Mouse (Mus musculus): ENCODE measurements at regions not wholly inside any gene's neighbourhood (a gene's known extent, or its start where the extent isn't known, plus 50 kb on each side); places are given as distances from the start of the nearest gene placed in this dataset.

DNA sequence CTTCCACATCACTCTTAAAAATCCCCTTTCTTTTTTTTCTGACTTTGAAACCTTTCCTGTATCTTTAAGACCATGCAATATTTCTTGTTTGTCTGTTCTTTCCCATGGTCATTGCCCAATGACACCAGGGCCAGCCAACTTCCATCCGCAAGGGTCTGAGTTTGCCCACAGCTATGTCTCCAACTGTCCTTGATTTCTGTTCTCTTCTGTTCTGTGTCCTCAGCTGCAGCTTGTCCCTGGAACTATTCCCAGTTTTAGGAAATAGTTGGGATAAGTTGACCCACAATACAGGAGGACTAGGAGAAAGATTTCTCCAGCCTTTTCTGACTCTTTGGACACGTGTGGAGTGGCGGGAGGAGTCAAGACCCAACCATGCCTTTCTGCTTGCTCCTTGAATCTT is 57.1 kb upstream of the Mocs2 start:
- TF ChIP-seq POLR2AphosphoS5 (IDR thresholded peaks at IDR 0.05; ENCODE audit: borderline replicate concordance, low read depth, low read length) (no peak), MEF2A (IDR thresholded peaks at IDR 0.05; ENCODE audit: extremely low read depth, insufficient replicate concordance, low read depth, low read length, poor library complexity, severe bottlenecking) (no peak), NELFE (IDR thresholded peaks at IDR 0.05; ENCODE audit: low read depth, low read length) (no peak), ZKSCAN1 (IDR thresholded peaks at IDR 0.05; ENCODE audit: low read depth, low read length) (no peak), CTCF (IDR thresholded peaks at IDR 0.05 in 2 of 3, conservative IDR thresholded peaks at IDR 0.05 in 1 of 3; ENCODE audit: control insufficient read depth in 1 of 3, insufficient read depth in 1 of 3, low read depth in 2 of 3, low read length in 3 of 3, poor library complexity in 1 of 3, severe bottlenecking in 1 of 3) (no peak), TAL1 (IDR thresholded peaks at IDR 0.05; ENCODE audit: low read length) (no peak), ETS1 (IDR thresholded peaks at IDR 0.05; ENCODE audit: low read depth, low read length) (no peak), HCFC1 (IDR thresholded peaks at IDR 0.05; ENCODE audit: low read depth, low read length) (no peak), GABPA (IDR thresholded peaks at IDR 0.05; ENCODE audit: low read depth, low read length) (no peak)
- Histone ChIP-seq H3K9ac (ENCODE audit: control insufficient read depth, low read depth, low read length, poor library complexity, severe bottlenecking) (no peak overlapping the region), H3K36me3 (ENCODE audit: control insufficient read depth in 1 of 2, insufficient read depth in 2 of 2, low read length in 2 of 2) (no peaks in the 10 kb centered on the region), H3K27ac (ENCODE audit: control insufficient read depth, low read depth, low read length) (no peak overlapping the region), H3K4me3 (ENCODE audit: control insufficient read depth in 1 of 2, insufficient read depth in 1 of 2, low read depth in 2 of 2, low read length in 2 of 2) (no peak overlapping the region), H3K79me2 (ENCODE audit: control insufficient read depth, insufficient read depth, low read length, poor library complexity) (no peaks in the 10 kb centered on the region), H3K4me1 (ENCODE audit: control insufficient read depth in 1 of 2, insufficient read depth in 2 of 2, low read length in 2 of 2) (no peaks in the 10 kb centered on the region), H3K9me3 (replicated peaks; ENCODE audit: insufficient read depth, low read length) (no peaks in the 10 kb centered on the region), H3K27me3 (ENCODE audit: control insufficient read depth in 1 of 2, insufficient read depth in 2 of 2, low read length in 2 of 2) (no peaks in the 10 kb centered on the region)
- DNase-seq (ENCODE audit: low read depth, low spot score), result no peak

Measured in MEL (cell line).